Mouse (Mus musculus) embryonic facial prominence, embryonic 10.5 days (tissue): Measurements from ENCODE around the gene Safb. TPM values are rescaled to one million over a fixed set of nuclear protein-coding genes. Genes with fewer than 3 reads are reported as not detected.
"Not testable (repeated sequence)": the region's sequence is repeated elsewhere in the genome, so short reads cannot be mapped to it uniquely, and the experiment has no call there.

Source experiments
- DNase-seq: peaks from one replicate; pipeline ENCODE4 v3.0.0-alpha.2; 2017; ENCODE audit warnings: low spot score
- H3K27ac ChIP-seq: fragments of 300-500 bp; sonication (generic); replicated peaks from 2 replicates; pipeline ENCODE4 v1.5.1; 2016; ENCODE audit warnings: mild to moderate bottlenecking
- H3K27me3 ChIP-seq: fragments of 300-500 bp; sonication (generic); replicated peaks from 2 replicates; pipeline ENCODE4 v1.6.1; 2016; ENCODE audit warnings: low read depth, mild to moderate bottlenecking; ENCODE audit not compliant: poor library complexity, severe bottlenecking
- H3K36me3 ChIP-seq: fragments of 300-500 bp; sonication (generic); replicated peaks from 2 replicates; pipeline ENCODE4 v1.6.1; 2016; ENCODE audit warnings: mild to moderate bottlenecking, moderate library complexity
- H3K4me1 ChIP-seq: fragments of 300-500 bp; sonication (generic); 2 replicates; pipeline ENCODE4 v1.6.1; 2016
- H3K4me3 ChIP-seq: fragments of 300-500 bp; sonication (generic); 2 replicates; pipeline ENCODE4 v1.5.1; 2016; ENCODE audit warnings: mild to moderate bottlenecking, moderate library complexity
- H3K9me3 ChIP-seq: fragments of 300-500 bp; sonication (generic); 2 replicates; pipeline ENCODE4 v1.6.1; 2016; ENCODE audit warnings: mild to moderate bottlenecking
- WGBS: fragments of 180-500 bp; shearing (Covaris S2); methylation state at CpG from one replicate; pipeline ENCODE4 v1.1.7; 2016; 5-methylcytosine and 5-hydroxymethylcytosine counted together
- polyA plus RNA-seq: library from polyadenylated mRNA; unstranded; fragments of >200 nt; fragmentation: Nextera tagmentation; extraction: Ambion mirVana; gene quantifications from 2 replicates; pipeline ENCODE4 v1.2.1, GENCODE M21; 2016

Gene Safb
- polyA plus RNA-seq, 1 experiment from 2014 or later = 162 TPM

DNA sequence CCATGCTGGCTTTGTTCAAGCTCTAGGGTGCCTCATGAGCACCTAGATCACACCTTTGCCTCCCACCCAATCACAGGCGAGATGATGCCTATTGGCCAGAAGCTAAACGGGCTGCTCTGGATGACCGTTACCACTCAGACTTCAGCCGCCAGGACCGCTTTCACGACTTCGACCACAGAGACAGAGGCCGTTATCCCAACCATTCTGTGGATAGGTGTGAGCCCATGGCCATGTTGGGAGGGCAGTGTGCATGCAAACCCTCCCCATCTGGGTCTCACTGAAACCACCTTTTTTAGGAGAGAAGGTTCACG is 19.4 kb downstream of the Safb start:
- 93% methylated on average over 9 of the region's 9 CpGs for WGBS
- H3K4me1 ChIP-seq = peaks cover 15% of the 10 kb centered on the region
- no peaks in the 10 kb centered on the region for H3K27me3 ChIP-seq
- H3K4me3 ChIP-seq = no peak overlapping the region
- peaks cover 91% of the 10 kb centered on the region for H3K36me3 ChIP-seq
- H3K27ac ChIP-seq = no peak overlapping the region
- no peaks in the 10 kb centered on the region for H3K9me3 ChIP-seq
- DNase-seq = no peak

DNA sequence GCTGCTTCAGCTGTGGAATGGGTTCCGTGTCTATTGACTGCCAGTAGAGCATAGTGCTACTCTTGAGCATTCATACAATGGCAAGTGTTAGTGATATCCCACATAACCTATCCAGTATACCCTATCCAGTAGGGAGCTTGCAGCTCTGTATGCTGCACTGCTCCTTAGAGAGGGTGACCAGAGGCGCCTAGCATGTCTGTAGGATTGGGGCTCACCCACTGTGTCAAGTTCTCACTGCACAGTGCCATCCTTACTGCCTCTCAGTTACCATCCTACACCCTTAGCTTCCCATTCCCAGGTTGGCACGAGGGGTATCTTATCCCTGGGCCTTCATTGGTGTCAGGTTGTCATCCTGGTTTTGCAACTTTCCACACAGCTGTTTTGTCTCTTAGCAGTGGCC is 19.8 kb downstream of the Safb start:
- H3K4me1 ChIP-seq = peaks cover 17% of the 10 kb centered on the region

DNA sequence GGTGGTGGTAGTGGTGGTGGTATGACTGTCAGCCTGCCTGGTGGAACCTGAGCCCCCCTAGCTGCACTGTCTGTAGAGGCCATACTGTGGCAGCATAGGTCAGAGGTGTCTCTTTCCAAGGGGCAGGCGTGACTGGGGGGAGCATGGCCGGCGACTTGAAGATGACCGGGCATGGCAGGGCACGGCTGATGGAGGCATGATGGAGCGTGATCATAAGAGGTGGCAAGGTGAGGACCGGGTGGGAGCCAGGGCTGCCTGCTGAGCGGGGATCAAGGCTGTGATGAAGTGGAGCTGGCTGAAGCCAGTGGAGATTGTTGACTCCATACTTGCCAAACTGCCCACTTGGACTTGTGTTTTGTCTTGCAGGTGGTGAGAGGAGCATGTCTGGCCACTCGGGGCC is 20.8 kb downstream of the Safb start:
- whole genome bisulfite sequencing = 91% methylated on average over 9 of the region's 9 CpGs
- H3K36me3 ChIP-seq = peaks cover 78% of the 10 kb centered on the region
- H3K9me3 ChIP-seq = no peaks in the 10 kb centered on the region
- H3K4me1 ChIP-seq = peaks cover 23% of the 10 kb centered on the region
- no peak for DNase-seq
- H3K27ac ChIP-seq = no peak overlapping the region
- no peak overlapping the region for H3K4me3 ChIP-seq
- no peaks in the 10 kb centered on the region for H3K27me3 ChIP-seq

More for the DNA sequence above, 19.8 kb downstream of the Safb start:
- no peak for DNase-seq
- H3K4me3 ChIP-seq = no peak overlapping the region
- H3K36me3 ChIP-seq = peaks cover 88% of the 10 kb centered on the region
- no peaks in the 10 kb centered on the region for H3K27me3 ChIP-seq
- no peaks in the 10 kb centered on the region for H3K9me3 ChIP-seq
- H3K27ac ChIP-seq = no peak overlapping the region
- WGBS = 94% methylated on average over 3 of the region's 3 CpGs

DNA sequence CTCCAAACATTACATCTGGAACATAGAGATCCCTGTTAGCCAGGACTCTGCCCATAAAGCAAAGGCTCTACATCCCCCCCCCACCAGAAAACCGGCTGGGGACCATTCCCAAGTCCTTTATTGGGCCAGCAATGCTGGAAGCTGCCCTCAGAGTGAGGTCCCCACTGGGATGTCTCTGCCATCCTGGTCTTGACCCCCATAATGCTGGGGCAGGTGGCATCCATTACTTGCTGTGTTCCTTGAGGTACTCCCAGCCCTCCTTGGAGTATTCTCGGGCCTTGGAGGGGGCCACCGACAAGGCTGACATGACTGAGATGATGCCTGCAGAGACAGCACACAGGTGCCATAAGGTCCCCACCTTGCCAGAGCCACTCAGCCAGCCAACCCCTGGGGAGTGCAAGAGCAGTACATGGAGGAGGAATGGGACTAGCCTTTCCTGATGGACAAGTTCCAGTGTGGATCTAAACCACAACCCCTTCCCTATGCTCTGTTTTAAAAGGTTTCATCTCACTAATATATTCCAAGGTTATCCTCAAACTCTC is 23.0 kb downstream of the Safb start:
- Histone ChIP-seq H3K36me3 (peaks cover 56% of the 10 kb centered on the region), H3K27ac (no peak overlapping the region), H3K4me1 (peaks cover 39% of the 10 kb centered on the region), H3K4me3 (peak overlapping the region; percentile 23; the same call in 1 of the 2 replicates), H3K27me3 (no peaks in the 10 kb centered on the region), H3K9me3 (no peaks in the 10 kb centered on the region)
- no peak for DNase-seq
- 81% methylated on average over 3 of the region's 3 CpGs for WGBS

DNA sequence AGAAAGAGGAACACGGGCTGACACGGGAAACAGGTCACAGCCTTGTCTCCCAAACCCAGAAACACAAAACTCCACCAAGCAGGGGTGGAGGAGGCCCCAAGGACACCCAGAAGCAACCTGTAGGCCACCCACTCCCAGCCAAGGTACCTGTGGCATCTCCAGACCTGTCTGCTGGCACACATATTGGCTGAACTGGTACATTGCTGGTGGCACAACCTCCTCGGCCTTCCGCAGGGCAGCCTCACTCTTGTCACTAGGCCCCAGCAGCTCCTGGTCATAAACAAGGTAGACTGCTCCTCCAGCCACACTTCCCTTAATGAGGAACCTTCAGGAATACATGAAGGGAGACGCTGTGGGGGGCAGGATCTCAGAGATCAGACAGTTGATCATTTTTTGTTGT is 24.1 kb downstream of the Safb start:
- Histone ChIP-seq H3K36me3 (peaks cover 45% of the 10 kb centered on the region), H3K9me3 (no peaks in the 10 kb centered on the region)
- 60% methylated on average over 5 of the region's 5 CpGs for WGBS

DNA sequence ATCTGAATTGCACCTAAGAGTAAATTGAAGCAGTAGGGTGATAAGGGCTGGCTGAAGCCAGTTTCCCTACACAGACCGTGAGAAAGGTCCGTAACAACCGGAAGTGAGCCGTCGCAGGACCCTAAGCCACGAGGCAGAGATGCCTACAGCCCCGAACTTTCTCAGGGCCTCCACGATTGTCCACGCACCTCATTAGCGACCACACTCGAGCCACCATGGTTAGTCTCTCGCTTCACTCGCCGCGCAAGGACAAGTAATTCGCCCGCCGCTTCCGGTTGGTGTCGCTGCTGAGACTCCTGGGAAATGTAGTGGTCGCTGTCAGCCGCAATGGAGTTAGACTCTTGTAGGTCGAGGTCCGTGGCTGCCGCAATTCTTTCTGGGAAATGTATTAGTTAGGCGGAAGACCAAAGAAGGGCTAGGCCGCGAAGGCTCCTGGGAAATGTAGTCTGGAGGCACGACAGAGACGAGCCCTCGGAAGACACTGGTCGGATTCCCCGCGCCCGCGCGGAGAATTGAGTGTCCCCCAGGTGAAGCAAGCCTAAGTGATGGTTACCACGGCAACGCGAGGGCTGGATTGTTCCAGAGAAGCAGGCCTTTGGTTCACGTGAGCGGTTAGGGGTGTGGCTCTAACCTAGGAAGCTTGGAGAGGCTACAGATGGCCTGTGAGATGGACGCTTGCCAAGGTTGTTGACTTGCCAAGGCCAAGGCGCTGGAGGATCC is 25.0 kb downstream of the Safb start, which contains the start of gene 2410015M20Rik:
2410015M20Rik (minus strand) TSS at position 320 of the 720 bp plus-strand sequence.
- Histone ChIP-seq H3K27ac (peak within 1 kb of the TSS; percentile 88), H3K9me3 (no peaks in the 10 kb centered on the region), H3K4me3 (peak within 1 kb of the TSS; percentile 76), H3K36me3 (peaks cover 43% of the 10 kb centered on the region), H3K27me3 (no peaks in the 10 kb centered on the region), H3K4me1 (peaks cover 46% of the 10 kb centered on the region)
- peak; percentile 93 for DNase-seq
- WGBS = under 1% methylated on average over 44 of the region's 44 CpGs

More for the DNA sequence above, 24.1 kb downstream of the Safb start:
- Histone ChIP-seq H3K4me3 (peak overlapping the region; percentile 76), H3K27me3 (no peaks in the 10 kb centered on the region), H3K4me1 (peaks cover 39% of the 10 kb centered on the region), H3K27ac (peak overlapping the region; percentile 88)
- no peak for DNase-seq

DNA sequence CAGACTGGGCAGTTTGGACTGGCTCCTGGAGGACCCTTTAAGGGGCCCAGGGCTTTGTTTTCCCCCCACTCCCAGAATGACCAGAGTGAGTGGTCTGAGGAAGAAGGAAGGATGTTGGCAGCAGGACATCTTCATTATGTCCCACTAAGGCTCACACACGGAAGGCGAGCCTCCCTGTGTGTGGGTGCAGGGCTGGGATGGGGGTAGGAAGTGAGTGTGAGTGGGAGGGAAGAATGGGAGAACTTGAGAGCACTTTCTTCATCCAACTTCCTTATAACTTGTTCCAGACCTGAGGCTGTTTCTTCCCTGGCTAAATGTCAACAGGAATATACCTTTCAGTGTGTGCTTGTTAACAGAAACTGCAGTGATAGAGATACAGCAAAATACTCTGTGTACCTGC is 26.7 kb downstream of the Safb start:
- Histone ChIP-seq H3K4me3 (peak overlapping the region; percentile 76; the same call in 1 of the 2 replicates), H3K27ac (0 out of 2 replicates have a peak overlapping the region, but pooled peaks have one; percentile 66), H3K4me1 (peaks cover 61% of the 10 kb centered on the region), H3K27me3 (no peaks in the 10 kb centered on the region), H3K9me3 (no peaks in the 10 kb centered on the region), H3K36me3 (peaks cover 43% of the 10 kb centered on the region)
- 67% methylated on average over 2 of the region's 2 CpGs for WGBS
- no peak for DNase-seq

DNA sequence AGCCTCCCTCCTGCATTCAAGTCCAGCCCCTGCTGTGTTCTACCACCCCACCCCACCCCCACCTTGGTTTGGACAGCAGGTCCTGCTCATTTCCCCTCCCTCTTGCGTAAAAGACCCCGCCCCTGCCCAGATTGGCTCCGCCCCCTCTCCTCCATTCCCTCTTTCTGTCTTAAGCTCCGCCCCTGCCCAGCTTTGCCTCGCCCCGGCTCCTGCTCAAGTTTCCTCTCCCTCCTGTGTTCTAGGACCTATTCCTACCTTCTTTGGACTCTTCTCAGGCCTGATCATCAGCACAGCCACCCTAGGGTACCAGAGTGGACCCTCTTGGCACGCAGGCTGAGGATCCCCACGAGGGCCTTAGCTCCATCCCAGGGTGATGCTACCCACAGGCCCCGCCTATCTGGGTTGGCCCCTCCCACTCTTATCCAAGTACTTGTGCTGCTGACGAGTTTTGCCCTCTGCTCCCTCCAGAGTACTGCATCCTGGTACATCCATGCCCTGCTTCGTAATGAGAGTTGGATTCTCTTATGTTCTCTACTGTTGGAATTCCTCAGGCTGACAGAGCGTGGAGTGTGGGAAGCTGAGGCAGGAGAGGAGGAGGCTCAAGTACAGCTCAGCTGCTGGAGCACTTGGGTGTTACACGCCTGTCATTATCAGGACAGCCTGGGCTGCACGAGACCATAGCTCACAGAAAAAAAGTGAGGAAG is 27.4 kb downstream of the Safb start:
- Histone ChIP-seq H3K36me3 (peaks cover 43% of the 10 kb centered on the region), H3K27me3 (no peaks in the 10 kb centered on the region), H3K9me3 (no peaks in the 10 kb centered on the region), H3K4me3 (peak overlapping the region; percentile 76), H3K4me1 (peaks cover 61% of the 10 kb centered on the region), H3K27ac (peak overlapping the region; percentile 66)
- 12% methylated on average over 14 of the region's 14 CpGs for WGBS
- peak; percentile 68 for DNase-seq

DNA sequence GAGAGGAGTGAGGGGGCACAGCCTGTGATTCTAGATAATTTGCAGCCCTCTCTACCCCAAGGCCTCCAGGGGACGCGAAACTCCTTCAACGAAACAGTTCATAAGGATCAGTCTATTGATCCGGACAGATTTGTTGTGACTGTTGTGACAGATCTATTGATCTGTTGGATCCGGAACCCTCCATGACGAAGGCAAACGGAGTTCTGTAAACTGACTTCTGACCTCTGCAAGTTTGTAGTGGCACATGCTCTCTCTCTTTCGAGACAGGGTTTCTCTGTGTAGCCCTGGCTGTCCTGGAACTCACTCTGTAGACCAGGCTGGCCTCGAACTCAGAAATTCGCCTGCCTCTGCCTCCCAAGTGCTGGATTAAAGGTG is 27.9 kb downstream of the Safb start:
- peak overlapping the region; percentile 76; the same call in 1 of the 2 replicates for H3K4me3 ChIP-seq
- not testable (repeated sequence) for H3K27me3 ChIP-seq, H3K9me3 ChIP-seq, DNase-seq
- 73% methylated on average over 10 of the region's 10 CpGs for WGBS
- peaks cover 43% of the 10 kb centered on the region for H3K36me3 ChIP-seq
- H3K4me1 ChIP-seq = peaks cover 59% of the 10 kb centered on the region
- peak overlapping the region; percentile 66; the same call in 1 of the 2 replicates for H3K27ac ChIP-seq

DNA sequence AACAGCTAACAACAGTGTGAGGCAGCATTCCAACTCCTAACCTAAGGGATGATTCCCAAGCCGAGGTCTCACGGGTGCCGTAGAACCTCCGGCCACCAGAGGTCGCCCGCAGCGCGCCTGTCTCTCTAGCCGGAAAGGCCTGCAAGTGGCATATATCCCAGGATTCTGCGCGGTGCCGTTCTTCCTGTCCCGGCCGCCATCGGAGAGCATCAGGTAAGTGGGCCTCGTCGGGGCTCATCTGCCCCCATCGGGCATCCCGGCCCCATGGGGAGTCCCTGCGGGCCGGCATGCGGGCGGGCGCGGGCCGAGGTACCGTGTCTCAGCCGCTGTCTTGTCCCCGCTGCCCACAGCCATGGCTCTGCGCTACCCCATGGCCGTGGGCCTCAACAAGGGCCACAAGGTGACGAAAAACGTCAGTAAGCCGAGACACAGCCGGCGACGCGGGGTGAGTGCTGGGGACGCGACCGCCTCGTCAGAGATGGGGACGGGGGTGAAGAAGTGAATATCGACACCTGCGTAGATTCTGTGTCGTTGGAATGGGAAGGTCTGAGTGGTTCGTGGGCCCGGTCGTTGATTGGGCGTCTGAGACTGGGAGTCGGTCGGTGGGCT is 28.7 kb downstream of the Safb start, which contains the start of gene Rpl36:
Rpl36 (plus strand) TSS at position 181 of the 609 bp plus-strand sequence.
- under 1% methylated on average over 52 of the region's 52 CpGs for WGBS
- Histone ChIP-seq H3K27ac (peak within 1 kb of the TSS; percentile 97), H3K4me1 (peaks cover 53% of the 10 kb centered on the region), H3K36me3 (peaks cover 44% of the 10 kb centered on the region), H3K4me3 (peak within 1 kb of the TSS; percentile 87), H3K27me3 (no peaks in the 10 kb centered on the region), H3K9me3 (no peaks in the 10 kb centered on the region)
- DNase-seq = peak; percentile 96

DNA sequence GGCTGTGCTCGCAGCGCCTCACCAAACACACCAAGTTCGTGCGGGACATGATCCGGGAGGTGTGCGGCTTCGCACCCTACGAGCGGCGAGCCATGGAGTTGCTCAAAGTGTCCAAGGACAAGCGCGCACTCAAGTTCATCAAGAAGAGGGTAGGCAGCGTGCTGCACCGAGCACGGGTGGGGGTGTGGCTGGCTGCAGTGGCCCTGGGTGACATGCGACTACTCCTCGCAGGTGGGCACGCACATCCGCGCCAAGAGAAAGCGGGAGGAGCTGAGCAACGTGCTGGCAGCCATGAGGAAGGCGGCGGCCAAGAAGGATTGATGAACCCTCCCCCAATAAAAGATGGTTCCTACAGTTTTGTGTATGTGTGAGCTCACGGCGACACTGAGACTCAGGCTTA is 29.3 kb downstream of the Safb start:
- peak; percentile 48 for DNase-seq
- Histone ChIP-seq H3K27ac (peak overlapping the region; percentile 97), H3K4me3 (peak overlapping the region; percentile 87), H3K36me3 (peaks cover 50% of the 10 kb centered on the region), H3K4me1 (peaks cover 47% of the 10 kb centered on the region)
- H3K27me3 ChIP-seq, H3K9me3 ChIP-seq: not testable (repeated sequence)
- under 1% methylated on average over 26 of the region's 26 CpGs for WGBS

DNA sequence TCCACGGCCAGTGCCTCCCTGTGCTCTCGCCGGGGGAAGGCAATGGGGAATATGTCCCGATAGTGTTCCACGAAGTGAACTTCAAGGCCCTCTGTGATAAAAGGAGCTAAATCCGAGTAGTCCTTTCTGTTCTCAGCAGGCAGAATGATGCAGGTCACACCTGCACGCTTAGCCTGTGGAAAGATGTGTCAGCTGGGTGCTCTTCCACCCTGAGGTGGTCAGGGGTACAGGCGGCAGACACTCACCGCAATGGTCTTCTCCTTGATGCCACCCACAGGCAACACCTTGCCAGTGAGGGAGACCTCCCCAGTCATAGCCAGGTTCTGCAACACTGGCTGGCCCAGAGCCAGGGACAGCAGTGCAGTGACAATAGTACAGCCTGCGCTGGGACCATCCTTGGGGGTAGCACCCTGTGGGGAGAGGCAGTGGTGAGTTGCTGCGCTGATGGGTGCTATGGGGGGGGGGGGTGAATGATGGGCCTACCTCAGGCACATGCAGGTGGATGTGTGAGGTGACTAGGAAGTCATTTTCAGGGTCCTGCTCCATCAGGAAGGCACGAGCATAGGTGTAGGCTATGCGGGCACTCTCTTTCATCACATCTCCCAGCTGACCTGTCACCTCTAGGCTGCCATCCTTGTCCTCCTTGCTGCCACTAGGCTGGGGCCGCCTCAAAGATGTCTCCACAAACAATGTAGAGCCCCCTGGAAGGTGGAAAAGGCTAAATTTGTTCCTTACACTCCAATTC is 29.9 kb downstream of the Safb start:
- Histone ChIP-seq H3K9me3 (no peaks in the 10 kb centered on the region), H3K27ac (peak overlapping the region; percentile 97), H3K36me3 (peaks cover 56% of the 10 kb centered on the region), H3K4me1 (peaks cover 43% of the 10 kb centered on the region), H3K27me3 (no peaks in the 10 kb centered on the region), H3K4me3 (peak overlapping the region; percentile 87)
- 33% methylated on average over 14 of the region's 14 CpGs for WGBS
- no peak for DNase-seq
